Mouse (Mus musculus) kidney, postnatal 0 days (tissue): ENCODE measurements around the gene Pbld2. TPM values are rescaled to one million over a fixed set of nuclear protein-coding genes. Genes with fewer than 3 reads are reported as not detected.

Experiments
- ATAC-seq: fragments of 200-750 bp; cut with Nextera tagmentation; replicated peaks from 2 replicates; pipeline ENCODE4 v1.8.0; 2017; ENCODE audit warnings: low read depth, moderate number of reproducible peaks, moderate TSS enrichment, moderate library complexity; ENCODE audit not compliant: low FRiP score
- DNase-seq: peaks from one replicate; pipeline ENCODE4 v3.0.0-alpha.2; 2016; ENCODE audit warnings: low spot score
- H3K27ac ChIP-seq: fragments of 300-500 bp; sonication (generic); 2 replicates; pipeline ENCODE4 v1.5.1; 2014; ENCODE audit warnings: mild to moderate bottlenecking
- H3K27me3 ChIP-seq: fragments of 300-500 bp; sonication (generic); 2 replicates; pipeline ENCODE4 v1.6.1; 2014; ENCODE audit warnings: low read length, mixed read lengths; ENCODE audit not compliant: insufficient read depth
- H3K36me3 ChIP-seq: fragments of 300-500 bp; sonication (generic); 2 replicates; pipeline ENCODE4 v1.6.1; 2014; ENCODE audit warnings: low read length, mixed read lengths; ENCODE audit not compliant: insufficient read depth
- H3K4me1 ChIP-seq: fragments of 300-500 bp; sonication (generic); replicated peaks from 2 replicates; pipeline ENCODE4 v1.6.1; 2014; ENCODE audit warnings: antibody characterized with exemption, low read length, mixed read lengths; ENCODE audit not compliant: insufficient read depth
- H3K4me2 ChIP-seq: fragments of 300-500 bp; sonication (generic); 2 replicates; pipeline ENCODE4 v1.6.1; 2014; ENCODE audit warnings: mild to moderate bottlenecking, low read length, moderate library complexity, mixed read lengths
- H3K4me3 ChIP-seq: fragments of 300-500 bp; sonication (generic); replicated peaks from 2 replicates; pipeline ENCODE4 v1.5.1; 2014; ENCODE audit warnings: low read depth, low read length
- H3K9ac ChIP-seq: fragments of 300-500 bp; sonication (generic); 2 replicates; pipeline ENCODE4 v1.6.1; 2014; ENCODE audit warnings: low read depth, low read length
- H3K9me3 ChIP-seq: fragments of 300-500 bp; sonication (generic); replicated peaks from 2 replicates; pipeline ENCODE4 v1.6.1; 2016; ENCODE audit warnings: low read length, inconsistent platforms, mixed read lengths
- CTCF ChIP-seq: IDR thresholded peaks from 2 replicates; pipeline ENCODE4 v1.5.1; 2016; ENCODE audit warnings: antibody characterized with exemption, low read depth, mild to moderate bottlenecking, moderate library complexity
- WGBS: fragments of 180-500 bp; shearing (Covaris S2); extraction: QIAGEN DNeasy Blood & Tissue Kit; methylation state at CpG from one replicate; pipeline ENCODE4 v1.1.7; 2014; 5-methylcytosine and 5-hydroxymethylcytosine counted together
- polyA plus RNA-seq: library from polyadenylated mRNA; unstranded; fragments of >200 nt; fragmentation: Nextera tagmentation; extraction: Ambion mirVana; gene quantifications from 2 replicates; pipeline ENCODE4 v1.2.1, GENCODE M21; 2015

Gene Pbld2
- polyA plus RNA-seq, 1 experiment from 2014 or later: 11.6 TPM

DNA sequence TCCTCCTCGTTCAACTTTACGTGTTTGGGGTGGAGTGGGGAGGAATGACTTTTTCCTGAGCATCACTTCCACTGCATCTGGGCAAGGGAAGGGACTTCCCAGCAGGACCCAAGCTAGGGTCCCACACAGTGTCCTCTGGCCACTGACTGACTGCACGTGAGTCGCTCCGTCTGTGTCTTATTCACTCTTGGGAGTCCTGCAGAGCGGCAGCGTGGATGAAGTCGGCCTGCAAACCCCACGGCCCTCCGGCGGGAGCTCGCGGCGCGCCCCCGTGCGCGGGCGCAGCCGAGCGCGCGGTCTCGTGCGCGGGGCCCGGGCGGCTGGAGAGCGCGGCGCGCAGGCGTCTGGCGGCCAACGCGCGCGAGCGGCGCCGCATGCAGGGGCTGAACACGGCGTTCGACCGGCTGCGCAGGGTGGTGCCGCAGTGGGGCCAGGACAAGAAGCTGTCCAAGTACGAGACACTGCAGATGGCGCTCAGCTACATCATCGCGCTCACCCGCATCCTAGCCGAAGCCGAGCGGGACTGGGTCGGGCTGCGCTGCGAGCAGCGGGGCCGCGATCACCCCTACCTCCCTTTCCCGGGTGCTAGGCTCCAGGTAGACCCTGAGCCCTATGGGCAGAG is 75.9 kb downstream of the Pbld2 start:
- no peaks in the 10 kb centered on the region for H3K9me3 ChIP-seq
- H3K27ac ChIP-seq: no peak overlapping the region
- ATAC-seq: peak; percentile 74
- WGBS: under 1% methylated on average over 41 of the region's 62 CpGs
- H3K4me2 ChIP-seq: peak overlapping the region; percentile 99
- H3K4me1 ChIP-seq: peaks cover 3% of the 10 kb centered on the region; the same call in 1 of the 2 replicates
- peak overlapping the region; percentile 52 for H3K4me3 ChIP-seq
- peak; percentile 48 for DNase-seq
- TF ChIP-seq CTCF: no peak
- peaks cover 17% of the 10 kb centered on the region; the same call in 1 of the 2 replicates for H3K27me3 ChIP-seq
- no peaks in the 10 kb centered on the region for H3K36me3 ChIP-seq
- H3K9ac ChIP-seq: peak overlapping the region; percentile 36

DNA sequence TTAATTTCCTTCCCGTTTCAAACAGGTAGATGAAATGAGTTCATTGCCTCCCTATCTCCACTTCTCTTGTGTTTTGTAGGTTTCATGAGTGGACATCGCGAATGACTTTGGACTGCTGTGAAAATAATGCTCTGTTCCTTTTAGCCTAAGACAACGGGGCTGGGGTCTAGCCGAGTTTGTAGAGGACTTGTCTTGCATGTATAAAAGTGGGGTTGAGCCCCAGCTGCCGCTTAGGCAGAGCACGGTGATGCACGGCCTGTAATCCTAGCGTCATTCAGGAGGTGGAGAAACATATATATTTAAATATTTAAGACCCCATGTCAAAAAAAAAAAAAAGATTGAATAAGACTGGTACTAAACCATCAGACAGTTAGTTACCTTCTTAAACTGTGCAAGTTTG is 76.5 kb downstream of the Pbld2 start:
- H3K4me1 ChIP-seq: peaks cover 3% of the 10 kb centered on the region; the same call in 1 of the 2 replicates
- no peak for ATAC-seq
- TF ChIP-seq CTCF: no peak
- peaks cover 17% of the 10 kb centered on the region; the same call in 1 of the 2 replicates for H3K27me3 ChIP-seq
- H3K36me3 ChIP-seq: no peaks in the 10 kb centered on the region
- H3K4me3 ChIP-seq: peak overlapping the region; percentile 52
- no peaks in the 10 kb centered on the region for H3K9me3 ChIP-seq
- H3K27ac ChIP-seq: no peak overlapping the region
- H3K9ac ChIP-seq: peak overlapping the region; percentile 36; the same call in 1 of the 2 replicates
- peak overlapping the region; percentile 99 for H3K4me2 ChIP-seq
- WGBS: 10% methylated on average over 9 of the region's 9 CpGs
- DNase-seq: no peak

Other genes starting within 250 kb of the Pbld2 start
- 84.2 and 91.3 TPM in 2 replicates for gene Ccar1, start 232.0 kb upstream of the Pbld2 start, polyA plus RNA-seq
- gene Tet1, start 115.3 kb upstream of the Pbld2 start, polyA plus RNA-seq: 17.3 and 18.0 TPM in 2 replicates
- gene Slc25a16, start 103.7 kb upstream of the Pbld2 start, polyA plus RNA-seq: 27.3 and 27.6 TPM in 2 replicates
- 9.0 and 12.7 TPM in 2 replicates for gene Dna2, start 77.3 kb upstream of the Pbld2 start, polyA plus RNA-seq
- 20.8 and 21.5 TPM in 2 replicates for gene Rufy2, start 44.1 kb upstream of the Pbld2 start, polyA plus RNA-seq
- 56.7 and 57.8 TPM in 2 replicates for gene Hnrnph3, start 98 bp upstream of the Pbld2 start, polyA plus RNA-seq
- 13.7 and 16.0 TPM in 2 replicates for gene Pbld1, start 35.8 kb downstream of the Pbld2 start, polyA plus RNA-seq
- 0.22 and 0.26 TPM in 2 replicates for gene Atoh7, start 75.3 kb downstream of the Pbld2 start, polyA plus RNA-seq
- gene Mypn, start 179.6 kb downstream of the Pbld2 start, polyA plus RNA-seq: not detected in 2 replicates
- 27.0 and 28.1 TPM in 2 replicates for gene Herc4, start 219.5 kb downstream of the Pbld2 start, polyA plus RNA-seq